Mouse (Mus musculus) olfactory bulb, adult 2 months (tissue): ENCODE measurements at regions not wholly inside any gene's neighbourhood (a gene's known extent, or its start where the extent isn't known, plus 50 kb on each side); places are given as distances from the start of the nearest gene placed in this dataset.

Source experiments
- CTCF ChIP-seq: fragments of 200-500 bp; IDR thresholded peaks from 2 replicates; pipeline ENCODE4 v1.5.1; 2012; ENCODE audit warnings: low read depth, mild to moderate bottlenecking, low read length, moderate library complexity; ENCODE audit not compliant: insufficient read depth
- POLR2A ChIP-seq: fragments of 200-500 bp; IDR thresholded peaks from 2 replicates; pipeline ENCODE4 v1.6.1; 2012; ENCODE audit warnings: mild to moderate bottlenecking, low read depth, low read length, moderate library complexity; ENCODE audit not compliant: insufficient read depth

DNA sequence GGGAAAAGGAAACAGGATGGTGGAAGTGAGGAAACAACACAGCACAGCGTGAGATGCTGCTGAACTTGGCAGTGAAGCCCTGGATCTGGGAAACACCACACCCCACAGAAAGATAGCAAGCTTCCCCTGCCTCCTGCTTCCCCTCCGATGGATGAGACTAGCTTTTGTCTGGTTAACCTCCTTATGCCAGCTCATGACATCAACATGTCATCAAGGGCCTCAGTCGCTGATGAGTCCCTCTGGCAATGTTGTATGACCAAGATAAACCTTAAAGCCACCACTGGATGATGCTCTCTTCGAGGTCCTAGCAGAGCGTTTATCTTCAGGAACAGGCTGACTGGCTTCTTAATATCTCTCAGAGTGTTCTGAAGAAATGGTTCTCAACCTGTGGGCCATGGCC, 388.1 kb downstream of the Cd83 start:
- TF ChIP-seq CTCF (no peak), POLR2A (no peak)
